ENCODE assay signal across 8 mouse cellular contexts in the genomic region with DNA sequence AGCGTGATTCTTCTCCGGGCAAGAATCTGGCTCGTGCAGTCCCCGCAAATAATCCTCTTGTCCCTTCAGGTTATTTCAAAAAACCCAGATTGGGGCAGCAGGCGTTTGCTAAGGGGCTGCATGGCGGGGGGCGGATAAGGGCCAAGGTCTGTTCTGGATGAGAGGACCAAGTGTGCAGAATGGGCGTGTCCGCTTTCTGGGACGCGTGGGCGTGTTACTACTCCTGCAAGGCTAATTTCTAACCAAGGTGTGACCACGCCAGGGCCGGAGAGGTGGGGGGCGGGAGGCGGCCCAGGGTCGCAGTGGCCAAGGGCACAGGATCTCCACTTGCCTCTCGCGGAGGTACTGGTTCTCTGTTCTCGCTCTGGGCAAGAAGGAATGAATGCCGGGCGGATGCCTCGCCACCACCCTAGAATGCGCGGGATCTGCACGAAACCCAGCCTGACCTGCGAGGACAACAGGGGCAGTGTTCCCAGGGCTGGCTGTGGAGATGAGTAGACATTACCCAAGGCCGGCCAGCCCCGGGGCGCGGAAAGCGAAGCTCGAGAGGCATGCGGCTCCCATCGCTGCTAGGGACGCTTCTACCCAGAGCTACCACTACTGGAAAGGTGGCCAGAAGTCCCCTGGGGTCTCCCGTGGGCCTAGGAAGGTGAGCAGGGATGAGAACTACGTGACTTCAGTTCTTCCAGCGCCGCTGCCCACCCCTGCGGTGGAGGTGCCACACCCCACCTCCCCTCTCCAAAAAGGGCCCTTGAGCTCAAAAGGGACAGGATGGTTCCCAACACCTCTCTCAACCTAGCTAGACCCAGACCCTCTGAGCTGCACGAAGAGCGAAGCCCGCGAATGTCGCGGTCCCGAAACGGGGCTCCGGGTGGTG. TPM values are rescaled to one million over a fixed set of nuclear protein-coding genes. Genes with fewer than 3 reads are reported as not detected.
DNase-seq lines count a peak whose midpoint lies in the region; ATAC-seq lines count a peak whose summit lies in the region.

No protein-coding gene starts in this region.

- WGBS in hindbrain, embryonic 13.5 days: 8% methylated on average over 50 of the region's 50 CpGs

- H3K4me3 ChIP-seq in hindbrain, embryonic 13.5 days: peak overlapping the region; percentile 59

- H3K4me1 ChIP-seq in hindbrain, embryonic 13.5 days (replicated peaks): peaks cover 22% of the 10 kb centered on the region

- H3K36me3 ChIP-seq in hindbrain, embryonic 13.5 days: no peaks in the 10 kb centered on the region

- no peaks in the 10 kb centered on the region for H3K9me3 ChIP-seq in hindbrain, embryonic 13.5 days

- DNase-seq in kidney, postnatal 4 days: peak; percentile 20 to 37
- DNase-seq in kidney, postnatal 14 days: no peak
- peak; percentile 20 for DNase-seq in embryo, embryonic 9.5 days (ENCODE audit: extremely low spot score)
- DNase-seq in neural tube, embryonic 10.5 days (ENCODE audit: extremely low spot score, low spot score): peak; percentile 27
- DNase-seq in right cerebral cortex, postnatal 25 days: no peak
- DNase-seq in gastrocnemius, postnatal 4 days (ENCODE audit: low spot score in 2 of 2): no peak

- H3K4me2 ChIP-seq in hindbrain, embryonic 13.5 days: peak overlapping the region; percentile 99

- ATAC-seq in hindbrain, embryonic 13.5 days (ENCODE audit: low FRiP score): no peak
- ATAC-seq in megakaryocyte-erythroid progenitor cell, adult 5-6 weeks (replicated peaks; ENCODE audit: low FRiP score, low TSS enrichment, poor library complexity, severe bottlenecking): no peak

- peak overlapping the region; percentile 74; the same call in 1 of the 2 replicates for H3K9ac ChIP-seq in hindbrain, embryonic 13.5 days

- no peak overlapping the region for H3K27ac ChIP-seq in hindbrain, embryonic 13.5 days

- peaks cover 80% of the 10 kb centered on the region for H3K27me3 ChIP-seq in hindbrain, embryonic 13.5 days

RNA-seq across cellular contexts. Expression of a gene that starts 10.3 kb away (rescaled TPM):
- 2.0 TPM in 2 replicates for polyA plus RNA-seq in hindbrain, embryonic 13.5 days (2015; fragmentation: Nextera tagmentation; extraction: Ambion mirVana)
- total RNA-seq in megakaryocyte-erythroid progenitor cell, adult 5-6 weeks (2014; fragmentation: Nextera tagmentation): not detected in 2 replicates
- not detected in 2 replicates for total RNA-seq in megakaryocyte-erythroid progenitor cell, adult 5-6 weeks (2017)
- 1 to 10 TPM; 2.3 to 2.9 TPM for total RNA-seq in gastrocnemius, postnatal 4 days (2021)

Comparison
In these comparisons a context has a peak if more than half of its experiments do, and no peak if none do; other contexts are left out.
1. DNase-seq: peak in kidney, postnatal 4 days (2 of 2), embryo, embryonic 9.5 days (single experiment) and neural tube, embryonic 10.5 days (single experiment); none in kidney, postnatal 14 days (single experiment), right cerebral cortex, postnatal 25 days (single experiment) and gastrocnemius, postnatal 4 days (0 of 2).